Mouse (Mus musculus): ENCODE data around the gene Rab5c. TPM values are rescaled to one million over a fixed set of nuclear protein-coding genes. Genes with fewer than 3 reads are reported as not detected.

Rab5c gene
- polyA plus RNA-seq, 1 experiment from 2014 or later: 194 TPM

- ChIA-PET CTCF (interaction anchor here (0.9 to 1.7 kb wide), 7 partner anchors 9 to 243 kb away, joined by 3 to 6 read pairs (median 4); partner anchors contain the start of gene Dhx58), POLR2A (interaction anchor here (0.6 kb wide), 2 partner anchors 28 to 248 kb away, joined by 3 to 8 read pairs; no protein-coding TSS in a partner anchor)
- in situ Hi-C loops (cut with MboI; ENCODE audit: low pct_unique_long_range_greater_than_20kb): loop anchor here (10.0 kb wide), 1 partner anchor 241 kb away; no protein-coding TSS in a partner anchor
- no peak for DNase-seq (ENCODE audit: low read depth, low spot score)
- no peak for TF ChIP-seq CTCF (IDR thresholded peaks at IDR 0.05)
- no peak for ATAC-seq
- H3K27me3 ChIP-seq: no peaks in the 10 kb centered on the region
Observed at GRCm38 (mm10) chr11:100713735-100714533, 24.1 kb downstream of the Rab5c start, which contains the start of gene Hspb9. Gene Hspb9 (plus strand): TSS chr11:100713850.

GRCm38 (mm10) chr11:100713174-100713573 is 24.8 kb downstream of the Rab5c start:
- H3K27me3 ChIP-seq: no peaks in the 10 kb centered on the region
- no peak for ATAC-seq

GRCm38 (mm10) chr11:100711783-100712615 is 26.0 kb downstream of the Rab5c start, which contains the start of gene Kat2a:
Gene Kat2a (minus strand): TSS chr11:100712465.
- POLR2A ChIA-PET: interaction anchor here (0.6 to 1.5 kb wide), 5 partner anchors 8 to 149 kb away, joined by 3 to 6 read pairs (median 4); partner anchors contain the start of gene Dhx58
- no peaks in the 10 kb centered on the region for H3K27me3 ChIP-seq
- in situ Hi-C loops (cut with MboI; ENCODE audit: low pct_unique_long_range_greater_than_20kb): loop anchor here (10.0 kb wide), 1 partner anchor 243 kb away; no protein-coding TSS in a partner anchor
- DNase-seq (ENCODE audit: low read depth, low spot score) (peak; percentile 47), ATAC-seq (peak; percentile 66)
- CTCF ChIA-PET: interaction anchor here (1.0 to 1.7 kb wide), 2 partner anchors 9 to 245 kb away, joined by 3 to 5 read pairs; no protein-coding TSS in a partner anchor
- no peak for TF ChIP-seq CTCF (IDR thresholded peaks at IDR 0.05)

More at GRCm38 (mm10) chr11:100713174-100713573, 24.8 kb downstream of the Rab5c start:
- ChIA-PET POLR2A (no interaction called here), CTCF (interaction anchor here (1.0 to 1.7 kb wide), 3 partner anchors 11 to 244 kb away, joined by 3 to 6 read pairs (median 5); no protein-coding TSS in a partner anchor)
- TF ChIP-seq CTCF (IDR thresholded peaks at IDR 0.05): no peak
- no peak for DNase-seq (ENCODE audit: low read depth, low spot score)
- in situ Hi-C loops (cut with MboI; ENCODE audit: low pct_unique_long_range_greater_than_20kb): loop anchor here (10.0 kb wide), 1 partner anchor 242 kb away; no protein-coding TSS in a partner anchor

GRCm38 (mm10) chr11:100710977-100711376 is 27.0 kb downstream of the Rab5c start:
- ATAC-seq: no peak
- in situ Hi-C loops (cut with MboI; ENCODE audit: low pct_unique_long_range_greater_than_20kb): loop anchor here (10.0 kb wide), 1 partner anchor 244 kb away; no protein-coding TSS in a partner anchor
- POLR2A ChIA-PET: interaction anchor here (1.5 kb wide), 1 partner anchor 11 kb away, joined by 3 read pairs; no protein-coding TSS in a partner anchor
- CTCF ChIA-PET: no interaction called here
- H3K27me3 ChIP-seq: no peaks in the 10 kb centered on the region
- DNase-seq (ENCODE audit: low read depth, low spot score): no peak
- TF ChIP-seq CTCF (IDR thresholded peaks at IDR 0.05): no peak

- H3K27me3 ChIP-seq: no peaks in the 10 kb centered on the region
- CTCF ChIA-PET: no interaction called here
- ATAC-seq: no peak
- in situ Hi-C loops (cut with MboI; ENCODE audit: low pct_unique_long_range_greater_than_20kb): loop anchor here (10.0 kb wide), 1 partner anchor 244 kb away; no protein-coding TSS in a partner anchor
- POLR2A ChIA-PET: interaction anchor here (1.5 kb wide), 1 partner anchor 10 kb away, joined by 3 read pairs; no protein-coding TSS in a partner anchor
- DNase-seq (ENCODE audit: low read depth, low spot score): no peak
- no peak for TF ChIP-seq CTCF (IDR thresholded peaks at IDR 0.05)
Observed at GRCm38 (mm10) chr11:100710528-100710927, 27.5 kb downstream of the Rab5c start.

- TF ChIP-seq CTCF (IDR thresholded peaks at IDR 0.05): no peak
- ChIA-PET CTCF (no interaction called here), POLR2A (no interaction called here)
- in situ Hi-C loops (cut with MboI; ENCODE audit: low pct_unique_long_range_greater_than_20kb): no loop called here
- no peak for DNase-seq (ENCODE audit: low read depth, low spot score)
- no peaks in the 10 kb centered on the region for H3K27me3 ChIP-seq
- ATAC-seq: no peak
Observed at GRCm38 (mm10) chr11:100709201-100709810, 28.7 kb downstream of the Rab5c start.

- in situ Hi-C loops (cut with MboI; ENCODE audit: low pct_unique_long_range_greater_than_20kb): no loop called here
- no peak for TF ChIP-seq CTCF (IDR thresholded peaks at IDR 0.05)
- no peak for ATAC-seq
- ChIA-PET POLR2A (no interaction called here), CTCF (interaction anchor here (1.1 kb wide), 1 partner anchor 9 kb away, joined by 4 read pairs; the partner anchor contains the start of gene Hspb9)
- no peaks in the 10 kb centered on the region for H3K27me3 ChIP-seq
- DNase-seq (ENCODE audit: low read depth, low spot score): no peak
Observed at GRCm38 (mm10) chr11:100705095-100705747, 32.8 kb downstream of the Rab5c start.

- DNase-seq (ENCODE audit: low read depth, low spot score): no peak
- ChIA-PET CTCF (interaction anchor here (1.0 to 2.1 kb wide), 5 partner anchors 10 to 346 kb away, joined by 3 to 5 read pairs (median 3); partner anchors contain the start of gene Hspb9), POLR2A (interaction anchor here (0.6 to 0.7 kb wide), 3 partner anchors 8 to 131 kb away, joined by 3 to 4 read pairs (median 3); partner anchors contain the start of gene Kat2a)
- no peak for ATAC-seq
- TF ChIP-seq CTCF (IDR thresholded peaks at IDR 0.05): no peak
- no peaks in the 10 kb centered on the region for H3K27me3 ChIP-seq
- in situ Hi-C loops (cut with MboI; ENCODE audit: low pct_unique_long_range_greater_than_20kb): no loop called here
Observed at GRCm38 (mm10) chr11:100703851-100704531, 34.0 kb downstream of the Rab5c start, which contains the start of gene Dhx58. Gene Dhx58 (minus strand): TSS chr11:100704271.

Measured in Patski (cell line).